Mouse (Mus musculus) heart, embryonic 11.5 days (tissue): ENCODE measurements around the gene Fut7. TPM values are rescaled to one million over a fixed set of nuclear protein-coding genes. Genes with fewer than 3 reads are reported as not detected.
A peak's percentile ranks its signal among the peaks of the same experiment; 100 is the strongest.

ENCODE experiments used
- ATAC-seq: fragments of 200-750 bp; cut with Nextera tagmentation; replicated peaks from 2 replicates; pipeline ENCODE4 v1.8.0; 2017; ENCODE audit warnings: moderate library complexity; ENCODE audit not compliant: insufficient number of reproducible peaks, low FRiP score, low TSS enrichment
- H3K27ac ChIP-seq: fragments of 300-500 bp; sonication (generic); 2 replicates; pipeline ENCODE4 v1.5.1; 2014; ENCODE audit warnings: mild to moderate bottlenecking, low read depth, low read length
- H3K27me3 ChIP-seq: fragments of 300-500 bp; sonication (generic); 2 replicates; pipeline ENCODE4 v1.6.1; 2014; ENCODE audit warnings: mild to moderate bottlenecking, low read length, mixed read lengths; ENCODE audit not compliant: control insufficient read depth, insufficient read depth
- H3K36me3 ChIP-seq: fragments of 300-500 bp; sonication (generic); 2 replicates; pipeline ENCODE4 v1.6.1; 2014; ENCODE audit warnings: mild to moderate bottlenecking, low read length, moderate library complexity, mixed read lengths; ENCODE audit not compliant: control insufficient read depth, insufficient read depth
- H3K4me1 ChIP-seq: fragments of 300-500 bp; sonication (generic); 2 replicates; pipeline ENCODE4 v1.6.1; 2014; ENCODE audit warnings: low read length; ENCODE audit not compliant: control insufficient read depth, insufficient read depth
- H3K4me2 ChIP-seq: fragments of 300-500 bp; sonication (generic); 2 replicates; pipeline ENCODE4 v1.6.1; 2014; ENCODE audit warnings: mild to moderate bottlenecking, moderate library complexity
- H3K4me3 ChIP-seq: fragments of 300-500 bp; sonication (generic); 2 replicates; pipeline ENCODE4 v1.5.1; 2014; ENCODE audit warnings: low read depth, low read length
- H3K9ac ChIP-seq: fragments of 300-500 bp; sonication (generic); 2 replicates; pipeline ENCODE4 v1.6.1; 2014; ENCODE audit warnings: mild to moderate bottlenecking, low read depth, low read length, moderate library complexity
- H3K9me3 ChIP-seq: fragments of 300-500 bp; sonication (generic); replicated peaks from 2 replicates; pipeline ENCODE4 v1.6.1; 2016; ENCODE audit warnings: low read length; ENCODE audit not compliant: control insufficient read depth
- WGBS: fragments of 180-500 bp; shearing (Covaris S2); extraction: QIAGEN DNeasy Blood & Tissue Kit; methylation state at CpG from one replicate; pipeline ENCODE4 v1.1.7; 2014; ENCODE audit not compliant: insufficient replicate concordance; 5-methylcytosine and 5-hydroxymethylcytosine counted together
- polyA plus RNA-seq: library from polyadenylated mRNA; unstranded; fragments of >200 nt; fragmentation: Nextera tagmentation; extraction: Ambion mirVana; gene quantifications from 2 replicates; pipeline ENCODE4 v1.2.1, GENCODE M21; 2014

Gene Fut7
- polyA plus RNA-seq, 1 experiment from 2014 or later = not detected

DNA sequence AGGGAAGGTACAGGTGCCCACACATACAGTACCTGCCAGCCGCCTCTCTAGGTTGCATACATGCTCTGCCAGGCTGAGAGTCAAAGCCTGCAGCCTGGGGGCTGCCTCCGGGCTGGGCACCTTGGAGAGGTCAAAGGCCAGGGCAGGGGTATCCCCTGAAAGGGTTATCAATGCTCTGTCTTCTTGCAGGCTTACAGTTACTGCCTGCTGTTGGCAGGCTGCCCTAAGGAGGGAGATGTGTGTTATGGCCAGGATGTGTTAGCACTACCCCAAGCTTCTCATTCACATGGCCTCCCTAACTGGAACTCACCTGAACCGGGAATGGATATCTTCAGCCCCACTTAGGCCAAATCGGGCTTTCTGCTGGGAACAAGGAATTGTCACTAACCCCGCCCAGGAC, 37.1 kb downstream of the Fut7 start:
- WGBS = 32% methylated on average over 5 of the region's 5 CpGs
- Histone ChIP-seq H3K4me2 (peak overlapping the region; percentile 93), H3K4me1 (peaks cover 13% of the 10 kb centered on the region), H3K4me3 (peak overlapping the region; percentile 79), H3K27ac (peak overlapping the region; percentile 88; the same call in 1 of the 2 replicates), H3K9ac (peak overlapping the region; percentile 83), H3K9me3 (no peaks in the 10 kb centered on the region), H3K36me3 (no peaks in the 10 kb centered on the region), H3K27me3 (no peaks in the 10 kb centered on the region)
- ATAC-seq = no peak

DNA sequence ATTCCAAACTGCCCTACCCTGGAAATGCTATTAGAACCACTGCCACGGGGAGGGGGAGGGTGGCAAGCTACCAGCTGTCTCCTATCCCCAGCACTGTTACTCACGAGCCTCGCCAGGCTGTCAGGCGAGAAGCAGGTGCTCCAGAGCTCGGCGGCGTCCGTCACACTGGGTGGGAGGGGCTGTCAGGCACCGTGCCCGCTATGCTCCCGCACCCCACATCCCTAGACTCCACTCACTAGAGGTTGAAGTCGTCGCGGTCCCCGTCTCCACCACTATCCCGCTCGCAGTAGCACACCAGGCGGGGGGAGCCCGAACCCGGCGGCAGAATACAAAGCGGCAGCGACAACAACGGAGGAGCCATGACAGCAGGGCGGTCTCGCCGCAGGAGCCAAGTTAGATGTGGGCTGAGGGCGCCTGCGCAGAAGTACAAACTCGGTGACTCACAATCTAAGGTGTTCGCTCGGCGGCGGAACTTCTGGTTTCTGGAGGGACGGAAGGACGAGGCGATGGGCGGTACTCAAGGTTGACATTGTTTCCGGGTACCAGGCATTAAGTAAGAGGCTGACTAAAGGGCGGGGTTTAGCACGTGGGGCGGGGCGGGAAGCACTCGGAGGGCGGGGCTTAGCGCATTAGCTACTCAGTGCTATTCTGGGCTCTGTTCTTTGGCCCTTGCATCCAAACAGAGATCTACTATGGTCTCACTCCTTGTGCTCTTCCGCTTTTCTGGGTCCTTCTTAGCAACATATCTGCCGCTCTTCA, 37.7 kb downstream of the Fut7 start, which contains the start of gene Paxx:
Gene Paxx, minus strand, starts transcription at position 544 of the 759 bp plus-strand sequence.
- Histone ChIP-seq H3K36me3 (no peaks in the 10 kb centered on the region), H3K27me3 (no peaks in the 10 kb centered on the region), H3K9me3 (no peaks in the 10 kb centered on the region), H3K4me2 (peak within 1 kb of the TSS; percentile 93), H3K9ac (peak within 1 kb of the TSS; percentile 83), H3K4me1 (peaks cover 13% of the 10 kb centered on the region), H3K27ac (peak within 1 kb of the TSS; percentile 88), H3K4me3 (peak within 1 kb of the TSS; percentile 79)
- WGBS = under 1% methylated on average over 48 of the region's 48 CpGs
- peak; percentile 85 for ATAC-seq

DNA sequence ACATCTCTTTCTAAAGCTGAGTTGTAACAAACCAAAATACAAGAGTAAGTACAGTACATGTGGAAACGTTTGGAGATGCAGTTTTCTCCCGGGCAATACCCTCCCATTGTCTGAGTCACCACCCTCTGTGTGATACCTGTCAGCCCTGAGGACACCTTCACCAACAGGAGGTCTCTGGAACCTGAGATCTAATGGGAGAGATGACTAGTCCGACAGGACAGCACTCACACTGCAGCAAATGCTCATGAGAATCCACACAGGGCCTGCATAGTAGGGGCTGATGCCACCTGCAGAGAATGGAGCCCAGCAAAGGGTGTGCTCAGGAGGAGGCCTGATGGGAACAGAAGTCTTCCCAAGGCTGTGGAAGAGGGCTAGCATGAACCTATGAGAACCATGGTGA, 38.3 kb downstream of the Fut7 start:
- Histone ChIP-seq H3K9ac (peak overlapping the region; percentile 83; the same call in 1 of the 2 replicates), H3K27ac (peak overlapping the region; percentile 88)
- WGBS = 23% methylated on average over 3 of the region's 3 CpGs

DNA sequence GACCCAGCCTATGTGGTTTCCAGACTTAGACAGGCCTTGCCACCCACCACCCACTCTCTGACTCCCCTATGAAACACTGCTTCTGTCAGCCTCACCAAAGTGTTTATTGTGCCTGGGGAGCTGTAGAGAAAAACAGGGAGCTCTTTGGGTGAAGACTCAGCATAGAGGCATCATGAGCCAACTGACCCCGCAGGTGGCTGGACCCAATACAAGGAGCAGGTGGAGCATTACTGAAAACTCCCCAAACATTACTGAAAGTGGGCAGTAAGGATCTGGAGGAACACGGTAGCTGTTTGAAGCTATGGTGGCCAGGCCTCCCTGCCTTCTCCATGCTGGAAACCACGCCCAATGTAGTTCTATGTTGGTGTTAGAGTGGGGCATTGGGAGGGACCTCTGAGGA, 40.6 kb downstream of the Fut7 start:
- Histone ChIP-seq H3K27ac (no peak overlapping the region), H3K4me3 (no peak overlapping the region), H3K27me3 (no peaks in the 10 kb centered on the region), H3K9me3 (no peaks in the 10 kb centered on the region), H3K9ac (no peak overlapping the region), H3K4me2 (no peak overlapping the region), H3K4me1 (peaks cover 16% of the 10 kb centered on the region), H3K36me3 (no peaks in the 10 kb centered on the region)
- 75% methylated on average over 3 of the region's 3 CpGs for WGBS
- ATAC-seq = no peak

More for the DNA sequence above, 38.3 kb downstream of the Fut7 start:
- H3K4me3 ChIP-seq = peak overlapping the region; percentile 79
- peak overlapping the region; percentile 93 for H3K4me2 ChIP-seq
- no peaks in the 10 kb centered on the region for H3K9me3 ChIP-seq
- no peaks in the 10 kb centered on the region for H3K36me3 ChIP-seq
- no peaks in the 10 kb centered on the region for H3K27me3 ChIP-seq
- peaks cover 13% of the 10 kb centered on the region for H3K4me1 ChIP-seq
- no peak for ATAC-seq

DNA sequence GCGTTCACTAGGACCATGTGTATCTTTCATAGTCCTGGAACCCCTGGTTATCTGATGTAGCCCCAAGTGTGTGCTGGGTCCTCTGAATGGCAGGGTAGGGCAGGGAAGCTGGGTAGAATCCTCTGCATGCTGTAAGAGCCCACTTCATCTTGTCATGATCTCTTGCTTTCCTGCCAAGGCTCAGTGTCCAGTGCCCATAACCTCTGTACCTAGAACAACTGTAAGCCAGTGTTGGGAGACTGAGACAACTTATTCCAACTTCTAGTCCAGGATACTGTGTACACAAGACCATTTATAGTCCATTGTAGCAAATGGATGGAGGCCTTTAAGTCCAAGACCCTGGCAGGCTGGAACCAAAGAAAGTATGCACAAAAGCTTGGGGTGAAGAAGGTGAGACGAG, 42.2 kb downstream of the Fut7 start:
- Histone ChIP-seq H3K36me3 (no peaks in the 10 kb centered on the region), H3K9ac (no peak overlapping the region), H3K27ac (no peak overlapping the region), H3K4me1 (peaks cover 12% of the 10 kb centered on the region), H3K4me2 (no peak overlapping the region), H3K4me3 (no peak overlapping the region), H3K27me3 (no peaks in the 10 kb centered on the region), H3K9me3 (no peaks in the 10 kb centered on the region)
- no peak for ATAC-seq
- 73% methylated on average over 2 of the region's 2 CpGs for WGBS

DNA sequence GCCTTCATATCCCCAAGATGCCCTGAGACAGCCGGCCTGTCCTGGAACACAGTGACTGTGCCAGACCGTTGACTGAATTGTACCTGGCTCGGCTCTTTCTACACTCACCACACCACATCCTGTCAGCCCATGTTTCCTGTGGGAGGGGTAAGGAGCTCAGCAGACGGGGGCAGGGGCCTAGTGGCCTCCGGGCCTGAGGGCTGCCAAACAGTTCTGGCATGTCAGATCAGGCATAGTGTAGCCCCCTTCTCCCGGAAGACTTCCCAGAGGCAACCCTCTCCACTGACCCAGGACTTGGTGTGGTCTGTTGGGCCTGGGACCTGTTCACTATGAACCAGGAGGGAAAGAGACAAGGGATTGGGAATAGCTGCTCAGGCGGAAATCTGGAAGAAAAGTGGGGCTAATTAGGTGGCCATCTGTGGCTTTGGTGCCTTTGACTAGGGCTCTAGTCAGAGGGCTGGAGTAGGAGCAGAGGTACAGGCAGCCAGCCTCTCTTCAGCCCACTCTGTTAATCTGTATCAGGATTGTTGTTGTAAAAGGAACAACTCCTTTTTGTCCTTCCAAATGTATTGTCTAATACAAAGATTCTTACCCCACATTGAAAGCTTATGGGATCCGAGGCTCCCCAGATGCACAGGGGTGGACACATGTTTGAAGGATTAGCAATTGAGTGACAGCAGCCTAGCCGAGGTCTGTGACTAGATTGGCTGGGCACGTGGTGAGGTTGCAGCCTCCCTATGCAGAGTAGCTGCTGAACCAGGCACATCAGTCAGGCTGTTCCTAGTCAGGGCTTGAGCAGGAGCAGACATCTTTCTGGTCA, 43.0 kb downstream of the Fut7 start:
- no peaks in the 10 kb centered on the region for H3K9me3 ChIP-seq
- H3K4me1 ChIP-seq = peaks cover 11% of the 10 kb centered on the region
- H3K4me2 ChIP-seq = no peak overlapping the region
- 41% methylated on average over 10 of the region's 10 CpGs for whole genome bisulfite sequencing
- no peak for ATAC-seq
- no peak overlapping the region for H3K9ac ChIP-seq
- no peaks in the 10 kb centered on the region for H3K27me3 ChIP-seq
- H3K4me3 ChIP-seq = no peak overlapping the region
- no peak overlapping the region for H3K27ac ChIP-seq
- H3K36me3 ChIP-seq = no peaks in the 10 kb centered on the region

DNA sequence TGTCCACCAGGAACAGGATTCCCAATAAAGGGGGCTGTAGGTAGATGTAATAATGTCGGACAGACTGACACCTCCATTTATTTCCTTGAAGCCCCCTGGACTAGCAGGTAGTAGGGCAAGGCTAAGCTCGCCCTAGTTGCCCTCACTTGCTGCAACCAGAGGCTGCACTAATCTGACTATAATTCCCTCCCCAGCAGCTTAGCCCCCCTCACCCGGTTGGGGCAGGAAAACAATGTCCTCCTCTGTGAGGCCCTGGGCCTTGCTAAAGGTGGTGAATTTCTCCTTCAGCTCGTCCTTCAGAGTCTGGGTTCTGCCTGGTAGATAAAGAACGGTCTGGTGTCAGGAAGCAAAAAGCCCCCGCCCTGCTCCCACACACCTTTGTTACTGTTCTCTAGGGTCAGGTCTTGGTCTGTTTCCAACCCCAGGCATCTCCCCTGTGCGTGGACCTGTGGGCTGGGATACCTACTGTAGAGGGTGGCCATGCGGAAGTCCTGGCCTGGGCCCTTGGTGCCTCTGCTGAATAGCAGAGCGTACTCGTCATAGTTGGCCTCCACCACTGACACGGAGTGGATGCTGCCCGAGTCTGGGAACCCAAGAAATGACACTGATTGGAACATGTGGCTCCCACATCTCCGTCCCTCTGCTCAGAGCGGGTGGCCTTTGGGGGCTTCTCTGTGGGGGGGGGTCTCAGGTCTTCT, 44.7 kb downstream of the Fut7 start:
- H3K4me3 ChIP-seq = no peak overlapping the region
- no peaks in the 10 kb centered on the region for H3K27me3 ChIP-seq
- 0 out of 2 replicates have a peak overlapping the region, but pooled peaks have one; percentile 22 for H3K9ac ChIP-seq
- no peak for ATAC-seq
- no peak overlapping the region for H3K27ac ChIP-seq
- H3K9me3 ChIP-seq = no peaks in the 10 kb centered on the region
- H3K4me2 ChIP-seq = no peak overlapping the region
- no peaks in the 10 kb centered on the region for H3K36me3 ChIP-seq
- WGBS = 66% methylated on average over 14 of the region's 14 CpGs
- H3K4me1 ChIP-seq = peaks cover 6% of the 10 kb centered on the region
